Mouse (Mus musculus) MEL (cell line): Measurements from ENCODE around the gene Hspa1a. TPM values are rescaled to one million over a fixed set of nuclear protein-coding genes. Genes with fewer than 3 reads are reported as not detected.

ENCODE experiments used
- DNase-seq: peaks from one replicate; pipeline ENCODE4 v3.0.0; 2011; ENCODE audit warnings: low read depth, low spot score
- H3K27ac ChIP-seq: 2 replicates; pipeline ENCODE4 v1.5.1; 2012; ENCODE audit warnings: low read depth, mild to moderate bottlenecking, control low read depth, low read length, moderate library complexity; ENCODE audit not compliant: control insufficient read depth
- H3K27me3 ChIP-seq, 2 experiments: fragments of 150-350 bp in 1 of 2; sonication (generic) in 1 of 2; 2 replicates each; pipeline ENCODE4 v1.6.1; 2012; ENCODE audit warnings: low read length in 2 of 2, mild to moderate bottlenecking in 2 of 2, improper control_type of control experiment in 1 of 2, moderate library complexity in 1 of 2; ENCODE audit not compliant: insufficient read depth in 2 of 2, control insufficient read depth in 1 of 2
- H3K36me3 ChIP-seq, 2 experiments: 2 replicates each; pipeline ENCODE4 v1.6.1; 2012 to 2014; ENCODE audit warnings: low read length in 2 of 2, improper control_type of control experiment in 1 of 2, inconsistent platforms in 1 of 2, mild to moderate bottlenecking in 1 of 2; ENCODE audit not compliant: insufficient read depth in 2 of 2, control insufficient read depth in 1 of 2
- H3K4me1 ChIP-seq, 2 experiments: fragments of 150-350 bp in 1 of 2; sonication (generic) in 1 of 2; 2 replicates each; pipeline ENCODE4 v1.6.1; 2012; ENCODE audit warnings: low read length in 2 of 2, improper control_type of control experiment in 1 of 2, mild to moderate bottlenecking in 1 of 2; ENCODE audit not compliant: insufficient read depth in 2 of 2, control insufficient read depth in 1 of 2
- H3K4me3 ChIP-seq, 2 experiments: fragments of 150-350 bp in 1 of 2; sonication (generic) in 1 of 2; 2 replicates each; pipeline ENCODE4 v1.5.1; 2012; ENCODE audit warnings: low read depth in 2 of 2, low read length in 2 of 2, mild to moderate bottlenecking in 2 of 2, moderate library complexity in 2 of 2, control low read depth in 1 of 2, improper control_type of control experiment in 1 of 2; ENCODE audit not compliant: control insufficient read depth in 1 of 2, insufficient read depth in 1 of 2
- H3K79me2 ChIP-seq: 2 replicates; pipeline ENCODE4 v1.6.1; 2012; ENCODE audit warnings: mild to moderate bottlenecking, low read length, moderate library complexity; ENCODE audit not compliant: control insufficient read depth, poor library complexity, insufficient read depth
- H3K9ac ChIP-seq: 2 replicates; pipeline ENCODE4 v1.6.1; 2012; ENCODE audit warnings: low read depth, mild to moderate bottlenecking, control low read depth, low read length, moderate library complexity; ENCODE audit not compliant: control insufficient read depth, poor library complexity, severe bottlenecking
- H3K9me3 ChIP-seq: fragments of 150-350 bp; sonication (generic); replicated peaks from 2 replicates; pipeline ENCODE4 v1.6.1; 2012; ENCODE audit warnings: mild to moderate bottlenecking, low read length, improper control_type of control experiment, moderate library complexity; ENCODE audit not compliant: insufficient read depth
- CHD1 ChIP-seq: IDR thresholded peaks from 2 replicates; pipeline ENCODE4 v1.6.1; 2012; ENCODE audit warnings: low read depth, mild to moderate bottlenecking, inconsistent platforms, low read length, improper control_type of control experiment
- EP300 ChIP-seq, 2 experiments: IDR thresholded peaks; 2 replicates each; pipeline ENCODE4 v1.6.1; 2011; ENCODE audit warnings: improper control_type of control experiment in 2 of 2, low read length in 2 of 2, low read depth in 1 of 2, mild to moderate bottlenecking in 1 of 2
- JUND ChIP-seq: IDR thresholded peaks from 2 replicates; pipeline ENCODE4 v1.6.1; 2011; ENCODE audit warnings: low read depth, mild to moderate bottlenecking, improper control_type of control experiment, low read length
- KAT2A ChIP-seq: conservative IDR thresholded peaks from 2 replicates; pipeline ENCODE4 v1.6.1; 2012; ENCODE audit warnings: low read depth, low read length, improper control_type of control experiment, inconsistent platforms
- MEF2A ChIP-seq: IDR thresholded peaks from 2 replicates; pipeline ENCODE4 v1.6.1; 2014; ENCODE audit warnings: low read depth, mild to moderate bottlenecking, inconsistent platforms, low read length, improper control_type of control experiment; ENCODE audit not compliant: poor library complexity, insufficient replicate concordance, severe bottlenecking; ENCODE audit errors: extremely low read depth
- MXI1 ChIP-seq: IDR thresholded peaks from 2 replicates; pipeline ENCODE4 v1.6.1; 2011; ENCODE audit warnings: mild to moderate bottlenecking, low read depth, low read length, improper control_type of control experiment
- MYB ChIP-seq: IDR thresholded peaks from 2 replicates; pipeline ENCODE4 v1.6.1; 2011; ENCODE audit warnings: mild to moderate bottlenecking, low read depth, low read length, improper control_type of control experiment
- MYC ChIP-seq: IDR thresholded peaks from 2 replicates; pipeline ENCODE4 v1.6.1; 2011; ENCODE audit warnings: low read depth, mild to moderate bottlenecking, low read length, improper control_type of control experiment, moderate library complexity
- NELFE ChIP-seq: IDR thresholded peaks from 2 replicates; pipeline ENCODE4 v1.6.1; 2011; ENCODE audit warnings: low read depth, low read length, improper control_type of control experiment
- NRF1 ChIP-seq: IDR thresholded peaks from 2 replicates; pipeline ENCODE4 v1.6.1; 2014; ENCODE audit warnings: low read depth, mild to moderate bottlenecking, inconsistent platforms, low read length, improper control_type of control experiment, moderate library complexity; ENCODE audit not compliant: poor library complexity, insufficient read depth, severe bottlenecking
- POLR2A ChIP-seq, 2 experiments: IDR thresholded peaks; 2 replicates each; pipeline ENCODE4 v1.6.1; 2011 to 2012; ENCODE audit warnings: low read length in 2 of 2, mild to moderate bottlenecking in 2 of 2, control low read depth in 1 of 2, improper control_type of control experiment in 1 of 2, low read depth in 1 of 2, moderate library complexity in 1 of 2; ENCODE audit not compliant: control insufficient read depth in 1 of 2, insufficient read depth in 1 of 2, poor library complexity in 1 of 2
- POLR2AphosphoS5 ChIP-seq: IDR thresholded peaks from 2 replicates; pipeline ENCODE4 v1.6.1; 2012; ENCODE audit warnings: low read depth, borderline replicate concordance, mild to moderate bottlenecking, inconsistent platforms, low read length, moderate library complexity, mixed read lengths
- TAL1 ChIP-seq: IDR thresholded peaks from 2 replicates; pipeline ENCODE4 v1.6.1; 2012; ENCODE audit warnings: mild to moderate bottlenecking, inconsistent platforms, low read length, moderate library complexity, mixed read lengths
- TBP ChIP-seq: IDR thresholded peaks from 2 replicates; pipeline ENCODE4 v1.8.0; 2011; ENCODE audit warnings: low read depth, low read length, improper control_type of control experiment
- ZMIZ1 ChIP-seq: IDR thresholded peaks from 2 replicates; pipeline ENCODE4 v1.6.1; 2012; ENCODE audit warnings: low read depth, mild to moderate bottlenecking, inconsistent platforms, low read length, improper control_type of control experiment, moderate library complexity
- polyA plus RNA-seq, 2 experiments: library from polyadenylated mRNA; stranded (reverse) in 1 of 2; unstranded in 1 of 2; fragments of >175 nt in 1 of 2; fragments of >200 nt in 1 of 2; gene quantifications; 2 replicates each; pipeline versions ENCODE4 v1.2.1 to v1.2.4; 2012; ENCODE audit warnings: low replicate concordance in 2 of 2, low read depth in 1 of 2; ENCODE audit not compliant: insufficient read length in 2 of 2, insufficient read depth in 1 of 2, missing spikeins in 1 of 2
- total RNA-seq: library from RNA; depleted of rRNA; stranded (reverse); fragments of 300-350 nt; gene quantifications from 2 replicates; pipeline ENCODE4 v1.2.3, GENCODE M21; 2012

The Hspa1a gene
- total and polyA plus RNA-seq, 3 experiments: not detected

DNA sequence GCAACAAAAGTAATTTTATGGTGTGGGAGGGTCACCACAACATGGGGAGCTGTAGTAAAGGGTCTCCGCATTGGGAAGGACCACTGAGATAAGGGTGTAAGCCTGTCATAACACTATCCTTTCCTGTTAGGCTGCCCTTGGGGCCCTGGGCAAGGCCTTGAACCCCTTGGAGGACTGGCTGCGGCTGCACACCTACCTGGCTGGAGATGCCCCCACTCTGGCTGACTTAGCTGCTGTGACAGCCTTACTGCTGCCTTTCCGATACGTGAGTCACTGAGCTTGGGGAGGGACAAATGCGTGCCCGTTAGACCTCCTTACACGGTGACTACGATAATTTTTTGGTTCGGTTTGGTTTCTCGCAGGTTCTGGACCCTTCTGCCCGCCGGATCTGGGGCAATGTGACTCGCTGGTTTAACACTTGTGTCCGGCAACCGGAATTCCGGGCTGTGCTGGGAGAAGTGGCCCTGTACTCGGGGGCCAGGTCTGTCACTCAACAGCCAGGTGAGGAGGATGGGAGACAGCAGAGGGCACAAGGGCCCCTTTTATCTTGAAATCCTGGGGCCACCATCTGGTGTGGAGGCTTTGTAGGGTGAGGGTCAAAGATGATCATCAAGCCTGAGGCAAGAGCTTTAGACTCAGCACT lies 32.2 kb upstream of the Hspa1a start:
- Histone ChIP-seq H3K4me1 (peaks cover 0 to 13% of the 10 kb centered on the region in 2 experiments; a peak in 2 of 4 replicates), H3K79me2 (peaks cover 59% of the 10 kb centered on the region), H3K9ac (peak overlapping the region; percentile 100), H3K36me3 (peaks cover 2 to 7% of the 10 kb centered on the region in 2 experiments; a peak in 3 of 4 replicates)
- TF ChIP-seq NRF1: no peak
- TF ChIP-seq, all 39 proteins: peak for 0
- no peaks in the 10 kb centered on the region for H3K9me3 ChIP-seq
- H3K27ac ChIP-seq: 0 out of 2 replicates have a peak overlapping the region, but pooled peaks have one; percentile 22
- no peaks in the 10 kb centered on the region for H3K27me3 ChIP-seq
- DNase-seq: no peak
- no peak overlapping the region for H3K4me3 ChIP-seq

DNA sequence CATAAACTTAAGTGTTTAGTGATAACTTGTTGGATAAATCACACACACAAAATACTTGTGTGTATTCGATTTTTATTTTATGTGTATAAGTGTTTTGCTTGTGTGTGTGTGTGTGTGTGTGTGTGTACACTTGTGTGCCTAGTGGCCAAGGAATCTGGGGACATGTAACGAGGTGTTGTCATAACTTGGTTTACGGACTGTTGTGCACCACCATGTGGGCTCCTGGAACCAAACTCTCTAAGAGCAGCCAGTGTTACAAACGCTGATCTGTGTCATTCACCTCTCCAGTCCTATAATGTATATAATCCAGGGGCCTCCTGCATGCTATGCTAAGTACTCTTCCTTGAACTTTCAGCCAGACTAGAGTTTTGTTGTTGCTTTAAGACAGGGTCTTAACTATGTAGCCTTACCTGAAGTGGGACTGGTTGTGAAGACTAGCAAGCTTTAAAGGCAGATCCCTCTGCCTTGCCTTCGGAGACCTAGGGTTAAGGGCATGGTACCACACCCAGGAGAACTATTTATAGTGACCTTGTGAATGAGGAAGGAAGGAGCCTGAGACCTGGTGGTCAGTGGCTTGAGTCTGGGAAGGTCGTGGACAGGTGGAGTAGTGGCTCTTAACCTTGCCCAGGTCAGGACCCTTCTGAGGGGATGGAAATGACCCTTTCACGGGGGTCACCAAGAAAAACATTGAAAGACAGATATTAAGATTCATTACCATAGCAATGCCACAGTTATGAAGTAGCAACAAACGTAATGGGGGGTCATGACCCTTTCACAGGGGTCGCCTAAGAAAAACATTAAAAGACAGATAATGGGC lies 31.3 kb upstream of the Hspa1a start:
- DNase-seq: peak; percentile 37
- Histone ChIP-seq H3K9ac (peak overlapping the region; percentile 100), H3K4me3 (peak overlapping the region; percentile 64 to 89), H3K9me3 (no peaks in the 10 kb centered on the region), H3K36me3 (peaks cover 0 to 7% of the 10 kb centered on the region in 2 experiments; a peak in 3 of 4 replicates), H3K4me1 (peaks cover 0 to 13% of the 10 kb centered on the region in 2 experiments; a peak in 2 of 4 replicates), H3K27me3 (no peaks in the 10 kb centered on the region), H3K79me2 (peaks cover 68% of the 10 kb centered on the region), H3K27ac (peak overlapping the region; percentile 99)
- TF ChIP-seq CHD1 (0 out of 2 replicates have a peak, but pooled peaks have one; percentile 74), EP300 (IDR thresholded peaks at IDR 0.05; ENCODE audit: low read depth in 1 of 2, low read length in 2 of 2) (no peak)

DNA sequence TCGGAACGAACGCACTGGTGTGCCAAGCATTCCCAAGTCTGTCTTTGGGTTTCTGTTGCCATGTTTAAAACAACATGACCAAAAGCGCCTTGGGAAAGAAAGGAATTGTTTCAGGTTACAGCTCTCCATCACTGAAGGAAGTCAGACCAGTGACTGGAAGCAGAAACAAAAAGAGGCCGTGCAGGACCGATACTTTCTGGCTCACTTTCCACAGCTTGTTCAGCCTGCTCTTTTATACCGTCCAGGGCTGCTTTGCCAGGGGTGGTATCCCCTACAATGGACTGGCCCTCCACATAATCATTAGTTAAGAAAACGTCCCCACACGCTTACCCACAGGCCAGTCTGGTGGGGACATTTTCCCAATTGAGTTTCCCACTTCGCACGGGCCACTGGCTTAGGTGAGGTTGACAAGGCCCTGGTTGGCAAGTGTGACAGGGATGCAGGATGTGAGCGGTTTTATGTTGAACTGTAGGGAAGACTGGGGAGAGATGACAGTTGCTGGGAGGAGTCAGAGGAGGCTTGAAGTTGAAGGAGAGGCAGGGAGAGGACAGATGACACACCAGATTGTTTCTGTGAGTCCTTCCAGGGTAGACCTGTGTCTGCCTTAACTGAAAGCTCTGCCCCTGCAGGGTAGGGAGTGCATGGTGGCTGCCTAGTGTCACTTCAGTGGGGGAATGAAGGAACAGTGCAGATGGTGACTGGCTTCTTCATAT lies 30.4 kb upstream of the Hspa1a start:
- Histone ChIP-seq H3K4me3 (peak overlapping the region; percentile 64 to 89), H3K27me3 (no peaks in the 10 kb centered on the region), H3K4me1 (peaks cover 0 to 10% of the 10 kb centered on the region in 2 experiments; a peak in 2 of 4 replicates), H3K27ac (peak overlapping the region; percentile 99), H3K79me2 (peaks cover 74% of the 10 kb centered on the region), H3K36me3 (peaks cover 0 to 7% of the 10 kb centered on the region in 2 experiments; a peak in 3 of 4 replicates), H3K9me3 (no peaks in the 10 kb centered on the region), H3K9ac (peak overlapping the region; percentile 100)
- DNase-seq: peak; percentile 78
- TF ChIP-seq TAL1: peak; percentile 21; the same call in 1 of the 2 replicates
- TF ChIP-seq POLR2A (IDR thresholded peaks at IDR 0.05; ENCODE audit: control insufficient read depth in 1 of 2, insufficient read depth in 1 of 2, low read depth in 1 of 2, low read length in 2 of 2, poor library complexity in 1 of 2): peak; percentile 49 to 82; a peak in 3 of 4 replicates
- peak; percentile 40; the same call in 1 of the 2 replicates for TF ChIP-seq MYC
- TF ChIP-seq KAT2A: no peak
- peak; percentile 69; the same call in 1 of the 2 replicates for TF ChIP-seq POLR2AphosphoS5
- TF ChIP-seq MXI1: peak; percentile 61
- TF ChIP-seq NELFE: peak; percentile 78
- peak; percentile 92 for TF ChIP-seq TBP
- TF ChIP-seq MEF2A: no peak
- TF ChIP-seq MYB: 0 out of 2 replicates have a peak, but pooled peaks have one; percentile 46
- TF ChIP-seq ZMIZ1: peak; percentile 56; the same call in 1 of the 2 replicates
- no peak for TF ChIP-seq JUND
- TF ChIP-seq EP300 (IDR thresholded peaks at IDR 0.05; ENCODE audit: low read depth in 1 of 2, low read length in 2 of 2): peak in 1 of 2 experiments; percentile 47; a peak in 2 of 4 replicates
- TF ChIP-seq CHD1: peak; percentile 70
